Mouse (Mus musculus): ENCODE measurements around the gene Nfya. TPM values are rescaled to one million over a fixed set of nuclear protein-coding genes. Genes with fewer than 3 reads are reported as not detected.

Nfya gene
- polyA plus RNA-seq, 1 experiment from 2014 or later, result 86.8 TPM

DNA sequence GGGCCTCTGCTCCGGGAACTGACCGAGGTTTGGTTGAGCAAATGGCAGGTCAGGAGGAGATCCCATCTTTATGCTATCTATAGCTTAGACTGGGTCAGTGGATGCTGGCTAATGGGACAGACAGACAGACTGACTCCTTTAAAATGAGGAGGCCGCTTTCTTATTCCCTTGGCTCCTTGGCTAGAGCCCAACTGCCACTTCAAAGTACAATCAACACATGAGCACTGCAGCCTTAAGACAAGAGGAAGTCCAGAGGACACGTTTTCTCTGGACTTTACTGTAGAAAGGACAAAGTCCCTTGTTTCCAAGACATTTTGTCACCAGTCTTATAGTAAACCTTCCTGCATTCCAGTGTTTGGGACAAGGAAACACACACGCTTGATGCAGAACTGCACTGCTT is 18.3 kb downstream of the Nfya start:
- no peak overlapping the region for H3K4me3 ChIP-seq (ENCODE audit: inconsistent target)
- no peak overlapping the region for H3K27ac ChIP-seq
- peaks cover 38% of the 10 kb centered on the region for H3K79me2 ChIP-seq (ENCODE audit: inconsistent target)
- peaks cover 98% of the 10 kb centered on the region for H3K36me3 ChIP-seq (ENCODE audit: inconsistent target)
- 93% methylated on average over 5 of the region's 5 CpGs for WGBS (ENCODE audit: missing documents)

DNA sequence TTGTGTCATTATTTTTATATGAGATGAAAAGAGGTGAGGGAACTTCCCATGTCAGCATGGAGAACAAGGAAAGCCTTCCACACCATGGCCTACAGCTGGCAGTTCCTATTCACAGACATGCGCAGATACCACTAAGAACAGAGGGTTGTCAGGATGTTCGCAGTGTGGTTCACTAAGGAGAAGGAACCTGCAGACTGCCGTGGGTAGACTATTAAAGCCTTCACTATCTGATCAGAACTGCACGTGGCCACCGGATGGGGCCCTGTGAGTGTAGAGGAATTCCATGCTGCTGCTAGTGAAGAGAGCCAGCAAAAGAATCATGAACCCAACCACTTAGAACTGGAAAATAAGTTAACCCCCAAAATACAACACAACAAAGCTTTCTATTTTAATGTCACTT is 20.3 kb downstream of the Nfya start:
- Histone ChIP-seq H3K4me3 (ENCODE audit: inconsistent target) (no peak overlapping the region), H3K36me3 (ENCODE audit: inconsistent target) (peaks cover 80% of the 10 kb centered on the region), H3K27ac (no peak overlapping the region), H3K79me2 (ENCODE audit: inconsistent target) (peaks cover 17% of the 10 kb centered on the region; the same call in 1 of the 2 replicates)
- WGBS (ENCODE audit: missing documents), result 93% methylated on average over 5 of the region's 5 CpGs

DNA sequence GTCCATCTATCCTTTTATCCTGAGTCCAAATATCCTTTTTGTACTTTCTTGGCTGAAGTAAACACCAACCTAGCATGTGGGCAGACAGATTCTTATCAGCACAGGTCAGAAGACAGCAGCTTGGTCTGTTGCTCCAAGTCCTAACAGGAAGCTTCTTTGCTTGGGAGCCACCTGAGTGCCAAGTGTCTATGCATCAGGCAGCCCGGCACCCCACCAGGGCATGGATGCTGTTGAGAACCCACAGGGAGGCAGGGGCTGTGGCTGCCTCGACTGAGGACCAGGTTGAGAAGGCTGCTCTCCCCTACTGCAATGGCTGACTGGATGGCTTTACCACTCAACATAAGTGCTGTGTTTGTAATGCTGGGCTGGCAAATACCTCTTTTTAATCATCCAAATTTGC is 21.0 kb downstream of the Nfya start:
- WGBS (ENCODE audit: missing documents), result 97% methylated on average over 2 of the region's 2 CpGs
- Histone ChIP-seq H3K27ac (no peak overlapping the region), H3K79me2 (ENCODE audit: inconsistent target) (peaks cover 10% of the 10 kb centered on the region; the same call in 1 of the 2 replicates), H3K36me3 (ENCODE audit: inconsistent target) (peaks cover 73% of the 10 kb centered on the region), H3K4me3 (ENCODE audit: inconsistent target) (no peak overlapping the region)

DNA sequence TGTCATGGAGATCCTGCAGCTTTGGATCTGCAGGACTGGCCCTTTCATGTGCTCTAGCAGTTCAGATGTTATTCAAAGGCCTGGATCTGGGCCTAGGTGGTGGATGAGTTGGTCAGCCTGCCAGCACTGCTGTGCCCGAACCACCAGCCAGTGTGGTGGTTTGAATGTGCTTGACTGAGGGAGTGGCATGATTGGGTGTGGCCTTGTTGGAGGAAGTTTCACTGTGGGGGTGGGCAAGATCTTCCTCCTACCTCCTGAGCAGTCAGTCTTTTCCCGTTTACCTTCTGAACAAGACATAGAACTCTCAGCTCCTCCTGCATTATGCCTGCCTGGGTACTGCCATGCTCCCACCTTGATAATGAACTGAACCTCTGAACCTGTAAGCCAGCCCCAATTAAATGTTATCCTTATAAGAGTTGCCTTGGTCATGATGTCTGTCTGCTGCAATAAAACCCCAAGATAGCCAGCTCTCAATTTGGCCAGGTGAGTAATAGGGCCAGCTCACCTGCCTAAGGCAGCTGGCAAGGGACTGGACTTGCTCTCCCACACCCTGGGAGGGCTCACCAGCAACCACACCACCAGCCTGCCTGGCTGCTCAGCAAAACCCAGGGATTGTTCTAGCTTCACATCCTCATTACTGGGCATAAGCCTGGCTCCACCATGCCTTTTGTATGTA is 23.8 kb downstream of the Nfya start:
- WGBS (ENCODE audit: missing documents), result 39% methylated on average over 2 of the region's 2 CpGs
- Histone ChIP-seq H3K27ac (no peak overlapping the region), H3K36me3 (ENCODE audit: inconsistent target) (peaks cover 45% of the 10 kb centered on the region), H3K4me3 (ENCODE audit: inconsistent target) (no peak overlapping the region), H3K79me2 (ENCODE audit: inconsistent target) (no peaks in the 10 kb centered on the region)

DNA sequence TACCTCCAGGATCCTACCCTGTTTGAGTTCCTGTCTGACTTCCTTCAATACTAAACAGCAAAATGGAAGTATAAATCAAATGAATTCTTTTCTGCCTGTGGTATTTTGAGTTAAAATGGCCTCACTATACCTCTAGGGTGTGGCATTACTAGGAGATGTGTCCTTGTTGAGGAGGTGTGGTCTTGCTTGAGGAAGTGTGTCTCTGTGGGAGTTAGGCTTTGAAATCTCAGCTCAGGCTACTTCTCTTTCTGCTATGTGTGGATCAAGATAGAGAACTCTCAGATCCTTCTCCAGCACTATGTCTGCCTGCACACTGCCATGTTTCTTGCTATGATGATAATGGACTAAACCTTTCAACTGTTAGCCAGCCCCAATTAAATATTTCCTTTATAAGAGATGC is 30.7 kb downstream of the Nfya start:
- no peak overlapping the region for H3K4me3 ChIP-seq (ENCODE audit: inconsistent target)
- H3K36me3 ChIP-seq (ENCODE audit: inconsistent target), result no peaks in the 10 kb centered on the region

DNA sequence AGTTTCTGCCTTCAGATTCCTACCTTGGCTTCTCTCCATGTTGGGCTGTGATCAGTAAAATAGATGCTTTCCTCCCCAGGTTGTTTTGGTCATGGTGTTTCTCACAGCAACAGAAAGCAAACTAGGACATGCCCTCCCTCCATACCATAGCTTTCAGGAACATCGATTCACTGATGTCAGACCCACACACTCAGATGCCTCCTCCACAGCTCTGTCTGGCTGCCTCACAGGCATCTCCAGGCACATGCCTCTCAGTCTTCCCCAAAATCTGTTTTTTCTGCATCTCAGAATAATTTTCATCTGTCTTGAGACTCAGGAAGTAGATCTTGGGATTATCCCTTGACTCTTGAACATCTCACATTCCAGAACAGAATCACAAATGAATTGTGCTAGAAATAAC is 33.6 kb downstream of the Nfya start:
- H3K4me3 ChIP-seq (ENCODE audit: inconsistent target), result no peak overlapping the region
- no peaks in the 10 kb centered on the region for H3K36me3 ChIP-seq (ENCODE audit: inconsistent target)
- no peak overlapping the region for H3K27ac ChIP-seq
- WGBS (ENCODE audit: missing documents), result 100% methylated on average over 1 of the region's 1 CpGs
- H3K79me2 ChIP-seq (ENCODE audit: inconsistent target), result no peaks in the 10 kb centered on the region

More for the DNA sequence above, 30.7 kb downstream of the Nfya start:
- H3K27ac ChIP-seq, result no peak overlapping the region
- H3K79me2 ChIP-seq (ENCODE audit: inconsistent target), result no peaks in the 10 kb centered on the region

DNA sequence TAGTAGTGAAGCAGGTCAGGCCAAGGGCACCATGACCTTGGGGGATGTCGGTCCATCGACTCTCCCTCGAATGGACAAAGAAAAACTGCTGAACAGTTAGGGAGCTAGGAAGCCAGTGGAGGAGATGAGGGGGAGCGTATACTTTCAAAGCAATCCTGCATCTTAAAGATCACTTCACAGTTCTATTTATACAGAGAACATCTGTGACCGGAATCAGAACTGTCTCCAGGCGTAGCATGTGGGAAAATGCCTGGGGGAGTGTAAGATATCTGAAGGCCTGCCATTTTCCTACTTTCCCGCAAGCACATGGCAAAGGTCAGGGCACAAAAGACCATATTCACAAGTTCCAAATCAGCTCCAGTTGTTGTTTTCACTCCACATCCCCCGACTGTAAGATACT is 36.7 kb downstream of the Nfya start:
- Histone ChIP-seq H3K36me3 (ENCODE audit: inconsistent target) (no peaks in the 10 kb centered on the region), H3K79me2 (ENCODE audit: inconsistent target) (no peaks in the 10 kb centered on the region), H3K27ac (no peak overlapping the region), H3K4me3 (ENCODE audit: inconsistent target) (no peak overlapping the region)
- WGBS (ENCODE audit: missing documents), result 98% methylated on average over 8 of the region's 8 CpGs

DNA sequence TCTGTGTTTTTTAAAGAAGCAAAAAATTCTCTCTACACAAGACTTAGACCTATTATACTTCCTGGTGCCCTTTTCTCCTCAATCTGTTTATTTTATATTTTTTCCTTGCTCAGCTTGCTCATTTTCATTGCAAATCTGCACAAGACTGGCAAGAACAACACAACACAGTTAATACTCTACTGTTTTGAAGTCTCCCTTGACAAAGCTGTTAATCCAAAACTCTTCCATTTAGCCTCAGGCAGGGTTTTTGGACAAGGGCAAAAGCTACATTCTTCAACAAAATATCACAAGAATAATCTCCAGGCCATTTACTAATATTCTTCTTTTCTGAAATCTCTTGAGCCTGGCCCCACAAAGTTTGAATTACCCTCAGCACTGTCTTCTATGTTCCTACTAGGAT is 38.1 kb downstream of the Nfya start:
- Histone ChIP-seq H3K36me3 (ENCODE audit: inconsistent target) (no peaks in the 10 kb centered on the region), H3K27ac (no peak overlapping the region), H3K79me2 (ENCODE audit: inconsistent target) (no peaks in the 10 kb centered on the region), H3K4me3 (ENCODE audit: inconsistent target) (no peak overlapping the region)

DNA sequence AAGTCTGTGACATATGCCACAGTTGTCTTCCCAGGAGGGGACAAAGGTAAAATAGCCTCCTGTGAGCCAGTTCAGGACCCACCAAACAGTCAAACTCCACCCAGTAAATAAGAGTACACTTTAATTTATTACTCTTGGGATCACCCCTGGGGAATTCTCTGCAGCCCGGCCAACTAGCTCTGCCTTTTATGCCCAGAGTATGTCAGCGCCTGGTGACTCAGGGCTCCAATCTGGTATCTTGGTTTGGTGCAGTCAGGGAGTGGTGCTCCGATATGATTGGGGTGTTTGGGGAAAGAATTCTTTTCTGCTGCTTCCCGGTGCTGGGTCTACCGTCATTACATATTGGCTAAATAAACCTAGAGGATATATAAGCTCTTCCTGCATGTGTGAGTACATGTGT is 42.9 kb downstream of the Nfya start:
- no peak overlapping the region for H3K4me3 ChIP-seq (ENCODE audit: inconsistent target)
- no peak overlapping the region for H3K27ac ChIP-seq
- 96% methylated on average over 4 of the region's 5 CpGs for WGBS (ENCODE audit: missing documents)
- H3K36me3 ChIP-seq (ENCODE audit: inconsistent target), result no peaks in the 10 kb centered on the region
- no peaks in the 10 kb centered on the region for H3K79me2 ChIP-seq (ENCODE audit: inconsistent target)

DNA sequence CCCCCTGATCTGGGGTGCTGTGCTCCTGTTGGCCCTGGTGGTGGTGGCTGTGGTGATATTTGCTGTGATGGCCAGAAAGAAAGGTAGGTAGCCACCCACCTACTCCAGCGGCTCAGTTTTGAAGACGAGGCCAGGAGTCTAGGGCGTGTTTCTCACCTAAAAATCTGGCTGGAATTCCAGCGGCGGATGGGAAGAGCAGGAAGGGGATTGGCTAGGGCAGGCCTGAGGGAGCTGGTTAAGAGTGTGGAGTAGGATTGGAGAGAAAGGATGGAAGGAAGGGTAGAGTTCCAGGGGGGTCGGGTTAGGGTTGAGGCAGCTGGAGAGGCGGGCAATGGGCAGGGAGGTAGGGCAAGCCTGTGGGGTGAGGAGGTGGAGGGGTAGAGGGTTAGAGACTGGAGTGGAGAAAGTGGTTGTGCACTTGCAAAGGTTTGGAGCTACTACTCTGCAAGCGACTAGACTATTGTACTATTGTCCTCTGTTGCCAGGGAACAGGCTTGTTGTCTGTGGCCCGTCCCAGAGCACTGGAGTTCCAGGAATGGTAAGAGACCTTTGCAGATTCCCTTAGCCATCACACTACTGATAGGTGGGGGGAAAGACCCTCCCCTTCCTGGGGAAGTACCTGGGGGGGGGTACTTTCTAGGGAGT is 44.1 kb downstream of the Nfya start:
- no peaks in the 10 kb centered on the region for H3K36me3 ChIP-seq (ENCODE audit: inconsistent target)
- H3K79me2 ChIP-seq (ENCODE audit: inconsistent target), result no peaks in the 10 kb centered on the region
- H3K4me3 ChIP-seq (ENCODE audit: inconsistent target), result no peak overlapping the region
- 87% methylated on average over 8 of the region's 9 CpGs for WGBS (ENCODE audit: missing documents)
- H3K27ac ChIP-seq, result no peak overlapping the region

DNA sequence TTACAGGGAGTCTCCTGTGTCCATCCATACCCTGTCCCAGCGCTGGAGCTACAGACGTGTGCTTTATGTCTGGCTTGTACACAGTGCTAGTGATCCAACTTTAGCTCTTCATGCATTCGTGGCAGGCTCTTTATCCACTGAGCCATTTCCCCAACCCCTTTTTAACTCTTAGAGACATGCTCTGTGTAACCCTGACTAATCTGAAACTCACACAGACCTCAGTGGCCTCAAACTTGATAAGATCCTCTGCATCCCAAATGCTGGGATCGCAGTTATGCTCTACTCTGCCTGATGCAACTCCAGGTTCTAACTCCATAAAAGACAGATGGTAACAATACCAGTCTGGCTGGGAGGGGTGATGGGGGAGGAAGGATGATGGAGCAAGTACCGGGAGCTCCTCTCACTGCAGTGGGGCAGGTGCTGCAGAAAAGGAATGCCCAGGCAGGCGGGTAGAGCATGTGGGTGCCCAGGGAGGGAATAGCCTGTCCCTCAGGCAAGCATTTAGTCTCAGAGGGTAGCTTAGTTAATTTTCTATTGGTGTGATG is 46.2 kb downstream of the Nfya start:
- 89% methylated on average over 6 of the region's 6 CpGs for WGBS (ENCODE audit: missing documents)
- H3K79me2 ChIP-seq (ENCODE audit: inconsistent target), result no peaks in the 10 kb centered on the region
- H3K27ac ChIP-seq, result no peak overlapping the region
- H3K36me3 ChIP-seq (ENCODE audit: inconsistent target), result no peaks in the 10 kb centered on the region
- H3K4me3 ChIP-seq (ENCODE audit: inconsistent target), result no peak overlapping the region

DNA sequence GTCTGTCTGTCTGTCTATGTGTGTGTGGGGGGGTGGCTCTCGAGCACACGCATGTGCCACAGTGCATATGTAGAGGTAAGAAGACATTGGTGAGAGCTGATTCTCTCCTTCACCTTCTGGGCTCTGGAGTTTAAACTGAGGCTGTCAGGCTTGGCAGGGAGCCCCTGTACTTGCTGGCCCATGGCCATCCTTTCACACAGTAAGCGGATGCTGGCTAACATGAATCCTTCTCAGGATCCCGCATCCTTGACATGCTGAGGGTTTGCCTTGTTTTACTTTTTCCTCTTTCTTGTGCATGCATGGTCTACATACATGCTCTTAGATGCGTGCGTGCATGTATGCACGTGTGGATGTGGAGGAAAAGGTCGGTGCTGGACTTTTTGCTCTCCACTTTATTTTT is 46.7 kb downstream of the Nfya start:
- H3K4me3 ChIP-seq (ENCODE audit: inconsistent target), result no peak overlapping the region
- no peak overlapping the region for H3K27ac ChIP-seq
- WGBS (ENCODE audit: missing documents), result 87% methylated on average over 8 of the region's 8 CpGs
- H3K79me2 ChIP-seq (ENCODE audit: inconsistent target), result no peaks in the 10 kb centered on the region
- H3K36me3 ChIP-seq (ENCODE audit: inconsistent target), result no peaks in the 10 kb centered on the region

DNA sequence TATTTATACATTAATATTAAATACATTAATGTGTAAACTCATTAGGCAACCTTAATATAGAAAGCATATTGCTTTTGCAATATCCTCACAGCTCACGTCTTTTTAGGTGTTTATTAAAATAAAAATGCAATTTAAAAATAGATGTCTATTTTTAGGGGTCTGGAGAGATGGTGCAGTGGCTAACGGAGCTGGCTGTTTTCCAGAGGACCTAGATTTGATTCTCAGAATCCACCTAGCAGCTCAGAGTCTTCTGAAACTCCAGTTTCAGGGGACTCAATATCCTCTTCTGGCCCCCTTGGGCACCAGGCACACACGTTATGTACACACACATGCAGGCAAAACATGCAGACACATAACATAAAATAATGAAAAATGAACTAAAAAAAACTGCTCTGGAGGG is 47.4 kb downstream of the Nfya start:
- no peak overlapping the region for H3K27ac ChIP-seq
- H3K4me3 ChIP-seq (ENCODE audit: inconsistent target), result no peak overlapping the region
- H3K79me2 ChIP-seq (ENCODE audit: inconsistent target), result no peaks in the 10 kb centered on the region
- H3K36me3 ChIP-seq (ENCODE audit: inconsistent target), result no peaks in the 10 kb centered on the region
- 82% methylated on average over 3 of the region's 3 CpGs for WGBS (ENCODE audit: missing documents)

DNA sequence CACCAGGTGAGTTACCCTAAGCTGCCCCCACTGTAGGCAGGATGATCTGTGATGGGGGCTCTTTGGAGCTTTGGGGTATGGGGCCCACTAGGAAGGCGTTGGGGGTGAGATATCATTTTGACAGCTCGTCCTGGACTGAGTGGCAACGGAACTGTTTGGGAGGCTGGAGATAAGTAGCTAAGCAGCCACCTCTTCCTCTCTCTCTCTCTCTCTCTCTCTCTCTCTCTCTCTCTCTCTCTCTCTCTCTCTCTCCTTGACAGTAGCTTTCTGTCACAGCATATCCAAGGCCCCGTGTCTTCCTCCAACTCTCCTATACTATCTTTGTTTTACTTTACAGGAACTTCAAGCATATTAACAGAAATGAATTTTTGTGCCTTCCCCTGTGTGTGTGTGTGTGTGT is 49.2 kb downstream of the Nfya start:
- H3K4me3 ChIP-seq (ENCODE audit: inconsistent target), result no peak overlapping the region
- no peak overlapping the region for H3K27ac ChIP-seq
- H3K79me2 ChIP-seq (ENCODE audit: inconsistent target), result no peaks in the 10 kb centered on the region
- no peaks in the 10 kb centered on the region for H3K36me3 ChIP-seq (ENCODE audit: inconsistent target)
- WGBS (ENCODE audit: missing documents), result 46% methylated on average over 3 of the region's 4 CpGs

DNA sequence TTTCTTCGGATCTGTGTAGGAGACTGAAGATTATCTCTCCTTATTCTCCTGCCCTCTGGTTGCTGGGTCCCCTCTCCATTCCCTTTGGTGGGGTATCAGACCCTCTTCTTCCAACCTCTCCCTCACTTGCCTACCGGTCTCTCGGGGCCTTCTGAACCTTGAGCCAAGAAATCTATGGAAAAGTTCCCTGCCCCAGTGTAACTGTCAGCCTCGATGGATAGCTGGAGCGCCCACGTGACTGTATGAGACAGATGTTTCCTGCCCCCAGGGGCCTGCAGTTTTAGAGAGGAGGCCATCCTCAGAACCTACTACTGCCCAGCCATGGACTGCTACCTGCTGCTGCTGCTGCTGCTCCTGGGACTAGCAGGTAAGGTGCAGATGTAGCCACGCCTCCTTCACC is 50.1 kb downstream of the Nfya start, which contains the start of gene Treml1:
Treml1 (plus strand) TSS at position 301 of the 400 bp plus-strand sequence.
- 0 out of 2 replicates have a peak, but pooled peaks cover 1% of the 10 kb centered on the region for H3K36me3 ChIP-seq (ENCODE audit: inconsistent target)
- H3K79me2 ChIP-seq (ENCODE audit: inconsistent target), result no peaks in the 10 kb centered on the region
- no peak within 1 kb of the TSS for H3K27ac ChIP-seq
- whole genome bisulfite sequencing (ENCODE audit: missing documents), result 53% methylated on average over 7 of the region's 7 CpGs
- H3K4me3 ChIP-seq (ENCODE audit: inconsistent target), result no peak within 1 kb of the TSS
